Mouse (Mus musculus) lung, postnatal 0 days (tissue): ENCODE data around the gene Ttc9. TPM values are rescaled to one million over a fixed set of nuclear protein-coding genes. Genes with fewer than 3 reads are reported as not detected.

ENCODE experiments used
- ATAC-seq: fragments of 200-750 bp; cut with Nextera tagmentation; 2 replicates; pipeline ENCODE4 v1.8.0; 2017; ENCODE audit warnings: moderate library complexity
- DNase-seq: peaks from one replicate; pipeline ENCODE4 v3.0.0-alpha.2; 2016; ENCODE audit warnings: low spot score
- H3K27ac ChIP-seq: fragments of 300-500 bp; sonication (generic); 2 replicates; pipeline ENCODE4 v1.5.1; 2014; ENCODE audit warnings: antibody characterized with exemption, mild to moderate bottlenecking, low read length, mixed read lengths
- H3K27me3 ChIP-seq: fragments of 300-500 bp; sonication (generic); replicated peaks from 2 replicates; pipeline ENCODE4 v1.6.1; 2014; ENCODE audit warnings: low read length, mixed read lengths; ENCODE audit not compliant: insufficient read depth
- H3K36me3 ChIP-seq: fragments of 300-500 bp; sonication (generic); 2 replicates; pipeline ENCODE4 v1.6.1; 2014; ENCODE audit warnings: low read length, mixed read lengths; ENCODE audit not compliant: insufficient read depth
- H3K4me1 ChIP-seq: fragments of 300-500 bp; sonication (generic); 2 replicates; pipeline ENCODE4 v1.6.1; 2014; ENCODE audit warnings: antibody characterized with exemption, low read depth, low read length, mixed read lengths; ENCODE audit not compliant: insufficient read depth
- H3K4me2 ChIP-seq: fragments of 300-500 bp; sonication (generic); replicated peaks from 2 replicates; pipeline ENCODE4 v1.6.1; 2014; ENCODE audit warnings: low read depth, mild to moderate bottlenecking, low read length, moderate library complexity, mixed read lengths
- H3K4me3 ChIP-seq: fragments of 300-500 bp; sonication (generic); 2 replicates; pipeline ENCODE4 v1.5.1; 2014; ENCODE audit warnings: low read depth, low read length
- H3K9ac ChIP-seq: fragments of 300-500 bp; sonication (generic); replicated peaks from 2 replicates; pipeline ENCODE4 v1.6.1; 2014; ENCODE audit warnings: low read depth, mild to moderate bottlenecking
- H3K9me3 ChIP-seq: fragments of 300-500 bp; sonication (generic); 2 replicates; pipeline ENCODE4 v1.6.1; 2016; ENCODE audit warnings: low read length, mixed read lengths
- CTCF ChIP-seq: IDR thresholded peaks from 2 replicates; pipeline ENCODE4 v1.5.1; 2016; ENCODE audit warnings: antibody characterized with exemption, mild to moderate bottlenecking
- EP300 ChIP-seq: IDR thresholded peaks from 2 replicates; pipeline ENCODE4 v1.6.1; 2016; ENCODE audit warnings: antibody characterized with exemption, mild to moderate bottlenecking, control low read depth
- WGBS: fragments of 180-500 bp; shearing (Covaris S2); extraction: QIAGEN DNeasy Blood & Tissue Kit; methylation state at CpG from one replicate; pipeline ENCODE4 v1.1.7; 2014; 5-methylcytosine and 5-hydroxymethylcytosine counted together
- polyA plus RNA-seq: library from polyadenylated mRNA; unstranded; fragments of >200 nt; fragmentation: Nextera tagmentation; extraction: Ambion mirVana; gene quantifications from 2 replicates; pipeline ENCODE4 v1.2.1, GENCODE M21; 2015

Gene Ttc9
- polyA plus RNA-seq, 1 experiment from 2014 or later, result 17.7 TPM

GRCm38 (mm10) chr12:81615807-81616206, 15.2 kb upstream of the Ttc9 start:
- no peaks in the 10 kb centered on the region for H3K4me1 ChIP-seq
- H3K27me3 ChIP-seq, result no peaks in the 10 kb centered on the region
- H3K4me2 ChIP-seq, result no peak overlapping the region
- no peaks in the 10 kb centered on the region for H3K9me3 ChIP-seq
- 82% methylated on average over 6 of the region's 6 CpGs for WGBS
- H3K9ac ChIP-seq, result no peak overlapping the region
- ATAC-seq (no peak), DNase-seq (no peak)
- H3K4me3 ChIP-seq, result no peak overlapping the region
- H3K27ac ChIP-seq, result no peak overlapping the region
- TF ChIP-seq CTCF (no peak), EP300 (no peak)
- no peaks in the 10 kb centered on the region for H3K36me3 ChIP-seq

GRCm38 (mm10) chr12:81616980-81617379, 14.1 kb upstream of the Ttc9 start:
- no peak overlapping the region for H3K9ac ChIP-seq

DNA sequence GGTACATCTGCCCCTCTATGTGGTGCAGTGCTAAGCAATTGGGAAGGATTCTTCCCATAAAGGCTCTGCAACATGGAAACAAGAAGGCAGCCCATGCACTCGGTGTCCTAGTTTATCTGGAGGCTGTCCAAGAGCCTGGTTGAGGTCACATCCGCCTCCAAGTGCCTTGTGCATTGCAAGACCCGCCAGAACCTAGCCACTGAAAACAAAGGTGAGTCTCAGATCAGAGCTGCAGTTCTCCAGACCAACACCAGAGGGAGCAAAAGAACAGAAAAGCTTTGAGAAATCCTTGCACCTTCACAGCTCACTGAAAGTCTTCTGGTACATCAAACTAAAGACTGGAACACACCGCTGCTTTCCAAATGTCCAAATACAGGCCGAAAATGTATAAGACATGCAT, 11.7 kb upstream of the Ttc9 start:
- no peaks in the 10 kb centered on the region for H3K27me3 ChIP-seq
- TF ChIP-seq CTCF, result peak; percentile 91
- no peak for TF ChIP-seq EP300
- DNase-seq (peak; percentile 82), ATAC-seq (peak; percentile 25; the same call in 1 of the 2 replicates)
- no peaks in the 10 kb centered on the region for H3K36me3 ChIP-seq
- H3K4me3 ChIP-seq, result no peak overlapping the region
- no peaks in the 10 kb centered on the region for H3K9me3 ChIP-seq
- H3K9ac ChIP-seq, result no peak overlapping the region
- H3K27ac ChIP-seq, result no peak overlapping the region
- no peaks in the 10 kb centered on the region for H3K4me1 ChIP-seq
- WGBS, result 11% methylated on average over 5 of the region's 5 CpGs
- no peak overlapping the region for H3K4me2 ChIP-seq

More at GRCm38 (mm10) chr12:81616980-81617379, 14.1 kb upstream of the Ttc9 start:
- WGBS, result 43% methylated on average over 7 of the region's 7 CpGs
- no peaks in the 10 kb centered on the region for H3K27me3 ChIP-seq
- H3K9me3 ChIP-seq, result no peaks in the 10 kb centered on the region
- ATAC-seq (no peak), DNase-seq (no peak)
- no peak overlapping the region for H3K4me2 ChIP-seq
- H3K36me3 ChIP-seq, result no peaks in the 10 kb centered on the region
- TF ChIP-seq EP300 (no peak), CTCF (no peak)
- H3K27ac ChIP-seq, result no peak overlapping the region
- H3K4me3 ChIP-seq, result no peak overlapping the region
- no peaks in the 10 kb centered on the region for H3K4me1 ChIP-seq

- H3K36me3 ChIP-seq, result no peaks in the 10 kb centered on the region
- no peak for DNase-seq
- H3K27me3 ChIP-seq, result no peaks in the 10 kb centered on the region
- TF ChIP-seq CTCF, result no peak
- TF ChIP-seq EP300, result no peak
- H3K27ac ChIP-seq, result no peak overlapping the region
- H3K9me3 ChIP-seq, result no peaks in the 10 kb centered on the region
- WGBS, result 80% methylated on average over 4 of the region's 4 CpGs
- ATAC-seq, result no peak
- H3K4me1 ChIP-seq, result no peaks in the 10 kb centered on the region
- H3K4me3 ChIP-seq, result no peak overlapping the region
- no peak overlapping the region for H3K4me2 ChIP-seq
- H3K9ac ChIP-seq, result no peak overlapping the region
Observed at GRCm38 (mm10) chr12:81623377-81623776, 7.7 kb upstream of the Ttc9 start.

- H3K27me3 ChIP-seq, result peaks cover 18% of the 10 kb centered on the region
- no peak overlapping the region for H3K9ac ChIP-seq
- no peaks in the 10 kb centered on the region for H3K4me1 ChIP-seq
- DNase-seq (no peak), ATAC-seq (no peak)
- TF ChIP-seq EP300 (no peak), CTCF (no peak)
- H3K4me2 ChIP-seq, result no peak overlapping the region
- H3K27ac ChIP-seq, result no peak overlapping the region
- 63% methylated on average over 12 of the region's 12 CpGs for WGBS
- H3K4me3 ChIP-seq, result no peak overlapping the region
- H3K9me3 ChIP-seq, result no peaks in the 10 kb centered on the region
- no peaks in the 10 kb centered on the region for H3K36me3 ChIP-seq
Observed at GRCm38 (mm10) chr12:81626226-81626861, 4.7 kb upstream of the Ttc9 start.

DNA sequence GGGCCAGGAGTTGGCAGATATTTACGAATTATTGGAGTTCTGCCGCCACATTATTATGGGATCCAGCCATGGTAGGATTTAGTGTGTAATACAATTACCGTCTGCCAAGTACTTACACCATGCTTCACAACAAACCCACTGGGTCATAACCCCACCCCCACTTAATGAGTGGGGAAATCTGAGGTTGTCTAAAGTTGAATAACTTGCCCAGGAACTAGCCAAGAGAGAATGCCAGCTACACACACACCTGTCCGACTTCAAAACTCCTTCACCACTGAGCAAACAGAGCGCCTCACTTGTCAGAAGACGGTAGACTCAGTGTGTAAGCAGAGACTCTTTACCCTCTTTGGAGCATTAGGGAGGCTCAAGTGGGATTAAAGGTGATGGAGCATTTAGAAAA, 3.6 kb upstream of the Ttc9 start:
- 59% methylated on average over 6 of the region's 6 CpGs for WGBS
- H3K27ac ChIP-seq, result no peak overlapping the region
- peak; percentile 64 for DNase-seq

GRCm38 (mm10) chr12:81628091-81628490, 3.0 kb upstream of the Ttc9 start:
- no peak for ATAC-seq
- Histone ChIP-seq H3K27ac (no peak overlapping the region), H3K4me2 (no peak overlapping the region), H3K36me3 (no peaks in the 10 kb centered on the region), H3K27me3 (peaks cover 29% of the 10 kb centered on the region), H3K4me1 (no peaks in the 10 kb centered on the region; the same call in 1 of the 2 replicates), H3K9ac (no peak overlapping the region), H3K4me3 (no peak overlapping the region), H3K9me3 (no peaks in the 10 kb centered on the region)
- no peak for DNase-seq
- 67% methylated on average over 4 of the region's 4 CpGs for WGBS
- TF ChIP-seq CTCF (no peak), EP300 (no peak)

More for the DNA sequence above, 3.6 kb upstream of the Ttc9 start:
- no peaks in the 10 kb centered on the region for H3K36me3 ChIP-seq
- H3K4me3 ChIP-seq, result no peak overlapping the region
- no peak for TF ChIP-seq CTCF
- H3K4me1 ChIP-seq, result no peaks in the 10 kb centered on the region; the same call in 1 of the 2 replicates
- H3K9me3 ChIP-seq, result no peaks in the 10 kb centered on the region
- H3K4me2 ChIP-seq, result no peak overlapping the region
- ATAC-seq, result peak; percentile 47
- H3K9ac ChIP-seq, result no peak overlapping the region
- peaks cover 25% of the 10 kb centered on the region for H3K27me3 ChIP-seq
